Mouse (Mus musculus): ENCODE data around the gene Gpatch1. TPM values are rescaled to one million over a fixed set of nuclear protein-coding genes. Genes with fewer than 3 reads are reported as not detected.
"Not testable (repeated sequence)": the region's sequence is repeated elsewhere in the genome, so short reads cannot be mapped to it uniquely, and the experiment has no call there.

Gpatch1 gene
- polyA plus RNA-seq, 1 experiment from 2014 or later, result 19.8 TPM

GRCm38 (mm10) chr7:35319221-35319620, 981 bp upstream of the Gpatch1 start:
- not testable (repeated sequence) for H3K9me3 ChIP-seq (replicated peaks; ENCODE audit: control insufficient read depth, low read length); ATAC-seq (replicated peaks; ENCODE audit: insufficient number of reproducible peaks, low FRiP score, low TSS enrichment, low read depth); DNase-seq (ENCODE audit: low spot score); H3K4me2 ChIP-seq (ENCODE audit: low read depth, low read length); H3K27me3 ChIP-seq (ENCODE audit: control insufficient read depth, insufficient read depth, low read length); H3K4me3 ChIP-seq (ENCODE audit: low read depth, low read length); H3K27ac ChIP-seq (replicated peaks; ENCODE audit: low read depth, low read length); H3K36me3 ChIP-seq (replicated peaks; ENCODE audit: control insufficient read depth, insufficient read depth, low read depth, low read length); H3K4me1 ChIP-seq (ENCODE audit: control insufficient read depth, insufficient read depth, low read length); H3K9ac ChIP-seq (replicated peaks; ENCODE audit: low read length)
- 73% methylated on average over 3 of the region's 3 CpGs for WGBS

- Histone ChIP-seq H3K27me3 (ENCODE audit: control insufficient read depth, insufficient read depth, low read length) (no peaks in the 10 kb centered on the region), H3K4me3 (ENCODE audit: low read depth, low read length) (no peak overlapping the region), H3K36me3 (replicated peaks; ENCODE audit: control insufficient read depth, insufficient read depth, low read depth, low read length) (no peaks in the 10 kb centered on the region), H3K4me1 (ENCODE audit: control insufficient read depth, insufficient read depth, low read length) (no peaks in the 10 kb centered on the region), H3K9ac (replicated peaks; ENCODE audit: low read length) (no peak overlapping the region), H3K9me3 (replicated peaks; ENCODE audit: control insufficient read depth, low read length) (no peaks in the 10 kb centered on the region), H3K4me2 (ENCODE audit: low read depth, low read length) (no peak overlapping the region), H3K27ac (replicated peaks; ENCODE audit: low read depth, low read length) (no peak overlapping the region)
- no peak for ATAC-seq (replicated peaks; ENCODE audit: insufficient number of reproducible peaks, low FRiP score, low TSS enrichment, low read depth)
- DNase-seq (ENCODE audit: low spot score), result no peak
These were observed 4.1 kb downstream of the Gpatch1 start for GRCm38 (mm10) chr7:35314156-35314555.

GRCm38 (mm10) chr7:35311214-35311613, 7.0 kb downstream of the Gpatch1 start:
- Histone ChIP-seq H3K9me3 (replicated peaks; ENCODE audit: control insufficient read depth, low read length) (no peaks in the 10 kb centered on the region), H3K36me3 (replicated peaks; ENCODE audit: control insufficient read depth, insufficient read depth, low read depth, low read length) (no peaks in the 10 kb centered on the region), H3K27ac (replicated peaks; ENCODE audit: low read depth, low read length) (no peak overlapping the region), H3K4me2 (ENCODE audit: low read depth, low read length) (no peak overlapping the region), H3K27me3 (ENCODE audit: control insufficient read depth, insufficient read depth, low read length) (no peaks in the 10 kb centered on the region), H3K9ac (replicated peaks; ENCODE audit: low read length) (no peak overlapping the region), H3K4me1 (ENCODE audit: control insufficient read depth, insufficient read depth, low read length) (no peaks in the 10 kb centered on the region), H3K4me3 (ENCODE audit: low read depth, low read length) (no peak overlapping the region)
- ATAC-seq (replicated peaks; ENCODE audit: insufficient number of reproducible peaks, low FRiP score, low TSS enrichment, low read depth) (no peak), DNase-seq (ENCODE audit: low spot score) (no peak)
- 93% methylated on average over 3 of the region's 3 CpGs for WGBS

- Histone ChIP-seq H3K36me3 (replicated peaks; ENCODE audit: control insufficient read depth, insufficient read depth, low read depth, low read length) (peaks cover 4% of the 10 kb centered on the region), H3K4me1 (ENCODE audit: control insufficient read depth, insufficient read depth, low read length) (no peaks in the 10 kb centered on the region), H3K9ac (replicated peaks; ENCODE audit: low read length) (no peak overlapping the region), H3K27me3 (ENCODE audit: control insufficient read depth, insufficient read depth, low read length) (no peaks in the 10 kb centered on the region), H3K9me3 (replicated peaks; ENCODE audit: control insufficient read depth, low read length) (no peaks in the 10 kb centered on the region), H3K4me3 (ENCODE audit: low read depth, low read length) (no peak overlapping the region), H3K4me2 (ENCODE audit: low read depth, low read length) (no peak overlapping the region), H3K27ac (replicated peaks; ENCODE audit: low read depth, low read length) (no peak overlapping the region)
- DNase-seq (ENCODE audit: low spot score) (no peak), ATAC-seq (replicated peaks; ENCODE audit: insufficient number of reproducible peaks, low FRiP score, low TSS enrichment, low read depth) (no peak)
These were observed 17.4 kb downstream of the Gpatch1 start for GRCm38 (mm10) chr7:35300792-35301191.

- no peak overlapping the region for H3K4me2 ChIP-seq (ENCODE audit: low read depth, low read length)
- no peak overlapping the region for H3K9ac ChIP-seq (replicated peaks; ENCODE audit: low read length)
- no peak overlapping the region for H3K4me3 ChIP-seq (ENCODE audit: low read depth, low read length)
- ATAC-seq (replicated peaks; ENCODE audit: insufficient number of reproducible peaks, low FRiP score, low TSS enrichment, low read depth) (no peak), DNase-seq (ENCODE audit: low spot score) (no peak)
- no peak overlapping the region for H3K27ac ChIP-seq (replicated peaks; ENCODE audit: low read depth, low read length)
- WGBS, result 85% methylated on average over 8 of the region's 8 CpGs
- H3K4me1 ChIP-seq (ENCODE audit: control insufficient read depth, insufficient read depth, low read length), result no peaks in the 10 kb centered on the region
- H3K9me3 ChIP-seq (replicated peaks; ENCODE audit: control insufficient read depth, low read length), result no peaks in the 10 kb centered on the region
- H3K27me3 ChIP-seq (ENCODE audit: control insufficient read depth, insufficient read depth, low read length), result no peaks in the 10 kb centered on the region
- H3K36me3 ChIP-seq (replicated peaks; ENCODE audit: control insufficient read depth, insufficient read depth, low read depth, low read length), result peaks cover 4% of the 10 kb centered on the region; the same call in 1 of the 2 replicates
These were observed 18.6 kb downstream of the Gpatch1 start for GRCm38 (mm10) chr7:35299656-35300055.

GRCm38 (mm10) chr7:35297886-35298285, 20.4 kb downstream of the Gpatch1 start:
- DNase-seq (ENCODE audit: low spot score) (no peak), ATAC-seq (replicated peaks; ENCODE audit: insufficient number of reproducible peaks, low FRiP score, low TSS enrichment, low read depth) (no peak)
- WGBS, result 91% methylated on average over 5 of the region's 5 CpGs
- H3K4me3 ChIP-seq (ENCODE audit: low read depth, low read length), result no peak overlapping the region
- H3K9me3 ChIP-seq (replicated peaks; ENCODE audit: control insufficient read depth, low read length), result no peaks in the 10 kb centered on the region
- H3K36me3 ChIP-seq (replicated peaks; ENCODE audit: control insufficient read depth, insufficient read depth, low read depth, low read length), result peaks cover 8% of the 10 kb centered on the region
- H3K4me1 ChIP-seq (ENCODE audit: control insufficient read depth, insufficient read depth, low read length), result no peaks in the 10 kb centered on the region
- H3K27me3 ChIP-seq (ENCODE audit: control insufficient read depth, insufficient read depth, low read length), result no peaks in the 10 kb centered on the region
- H3K27ac ChIP-seq (replicated peaks; ENCODE audit: low read depth, low read length), result no peak overlapping the region
- H3K4me2 ChIP-seq (ENCODE audit: low read depth, low read length), result no peak overlapping the region
- H3K9ac ChIP-seq (replicated peaks; ENCODE audit: low read length), result no peak overlapping the region

GRCm38 (mm10) chr7:35295631-35296030, 22.6 kb downstream of the Gpatch1 start:
- no peak for ATAC-seq (replicated peaks; ENCODE audit: insufficient number of reproducible peaks, low FRiP score, low TSS enrichment, low read depth)

GRCm38 (mm10) chr7:35293464-35293863, 24.8 kb downstream of the Gpatch1 start:
- ATAC-seq (replicated peaks; ENCODE audit: insufficient number of reproducible peaks, low FRiP score, low TSS enrichment, low read depth) (no peak), DNase-seq (ENCODE audit: low spot score) (no peak)
- Histone ChIP-seq H3K4me1 (ENCODE audit: control insufficient read depth, insufficient read depth, low read length) (no peaks in the 10 kb centered on the region), H3K27ac (replicated peaks; ENCODE audit: low read depth, low read length) (no peak overlapping the region), H3K4me3 (ENCODE audit: low read depth, low read length) (no peak overlapping the region), H3K9me3 (replicated peaks; ENCODE audit: control insufficient read depth, low read length) (no peaks in the 10 kb centered on the region), H3K36me3 (replicated peaks; ENCODE audit: control insufficient read depth, insufficient read depth, low read depth, low read length) (peaks cover 4% of the 10 kb centered on the region), H3K9ac (replicated peaks; ENCODE audit: low read length) (no peak overlapping the region), H3K27me3 (ENCODE audit: control insufficient read depth, insufficient read depth, low read length) (no peaks in the 10 kb centered on the region), H3K4me2 (ENCODE audit: low read depth, low read length) (no peak overlapping the region)
- 89% methylated on average over 13 of the region's 13 CpGs for WGBS

More at GRCm38 (mm10) chr7:35295631-35296030, 22.6 kb downstream of the Gpatch1 start:
- Histone ChIP-seq H3K9ac (replicated peaks; ENCODE audit: low read length) (no peak overlapping the region), H3K27me3 (ENCODE audit: control insufficient read depth, insufficient read depth, low read length) (no peaks in the 10 kb centered on the region), H3K4me1 (ENCODE audit: control insufficient read depth, insufficient read depth, low read length) (no peaks in the 10 kb centered on the region), H3K4me3 (ENCODE audit: low read depth, low read length) (no peak overlapping the region), H3K27ac (replicated peaks; ENCODE audit: low read depth, low read length) (no peak overlapping the region), H3K36me3 (replicated peaks; ENCODE audit: control insufficient read depth, insufficient read depth, low read depth, low read length) (peaks cover 4% of the 10 kb centered on the region), H3K9me3 (replicated peaks; ENCODE audit: control insufficient read depth, low read length) (no peaks in the 10 kb centered on the region), H3K4me2 (ENCODE audit: low read depth, low read length) (no peak overlapping the region)
- no peak for DNase-seq (ENCODE audit: low spot score)
- 93% methylated on average over 2 of the region's 2 CpGs for WGBS

Measured in embryonic facial prominence, embryonic 11.5 days (tissue).